Mouse (Mus musculus) intestine, embryonic 15.5 days (tissue): ENCODE measurements around the gene Hlx. TPM values are rescaled to one million over a fixed set of nuclear protein-coding genes. Genes with fewer than 3 reads are reported as not detected.

ENCODE experiments used
- ATAC-seq: fragments of 200-750 bp; cut with Nextera tagmentation; 2 replicates; pipeline ENCODE4 v1.8.0; 2017; ENCODE audit warnings: moderate TSS enrichment, moderate library complexity
- H3K27ac ChIP-seq: fragments of 300-500 bp; sonication (generic); 2 replicates; pipeline ENCODE4 v1.5.1; 2015; ENCODE audit warnings: mild to moderate bottlenecking, inconsistent platforms
- H3K27me3 ChIP-seq: fragments of 300-500 bp; sonication (generic); replicated peaks from 2 replicates; pipeline ENCODE4 v1.6.1; 2015; ENCODE audit warnings: inconsistent platforms
- H3K36me3 ChIP-seq: fragments of 300-500 bp; sonication (generic); 2 replicates; pipeline ENCODE4 v1.6.1; 2015; ENCODE audit warnings: inconsistent platforms
- H3K4me1 ChIP-seq: fragments of 300-500 bp; sonication (generic); replicated peaks from 2 replicates; pipeline ENCODE4 v1.6.1; 2015; ENCODE audit warnings: inconsistent platforms
- H3K4me2 ChIP-seq: fragments of 300-500 bp; sonication (generic); replicated peaks from 2 replicates; pipeline ENCODE4 v1.6.1; 2015; ENCODE audit warnings: mild to moderate bottlenecking, inconsistent platforms
- H3K4me3 ChIP-seq: fragments of 300-500 bp; sonication (generic); replicated peaks from 2 replicates; pipeline ENCODE4 v1.5.1; 2015; ENCODE audit warnings: inconsistent platforms
- H3K9ac ChIP-seq: fragments of 300-500 bp; sonication (generic); 2 replicates; pipeline ENCODE4 v1.6.1; 2015; ENCODE audit warnings: inconsistent platforms
- H3K9me3 ChIP-seq: fragments of 300-500 bp; sonication (generic); 2 replicates; pipeline ENCODE4 v1.6.1; 2016; ENCODE audit warnings: inconsistent platforms
- WGBS: fragments of 180-500 bp; shearing (Covaris S2); methylation state at CpG from one replicate; pipeline ENCODE4 v1.1.7; 2015; 5-methylcytosine and 5-hydroxymethylcytosine counted together
- polyA plus RNA-seq: library from polyadenylated mRNA; unstranded; fragments of >200 nt; fragmentation: Nextera tagmentation; extraction: Ambion mirVana; gene quantifications from 2 replicates; pipeline ENCODE4 v1.2.1, GENCODE M21; 2015

Gene Hlx
- polyA plus RNA-seq, 1 experiment from 2014 or later = 52.3 TPM

DNA sequence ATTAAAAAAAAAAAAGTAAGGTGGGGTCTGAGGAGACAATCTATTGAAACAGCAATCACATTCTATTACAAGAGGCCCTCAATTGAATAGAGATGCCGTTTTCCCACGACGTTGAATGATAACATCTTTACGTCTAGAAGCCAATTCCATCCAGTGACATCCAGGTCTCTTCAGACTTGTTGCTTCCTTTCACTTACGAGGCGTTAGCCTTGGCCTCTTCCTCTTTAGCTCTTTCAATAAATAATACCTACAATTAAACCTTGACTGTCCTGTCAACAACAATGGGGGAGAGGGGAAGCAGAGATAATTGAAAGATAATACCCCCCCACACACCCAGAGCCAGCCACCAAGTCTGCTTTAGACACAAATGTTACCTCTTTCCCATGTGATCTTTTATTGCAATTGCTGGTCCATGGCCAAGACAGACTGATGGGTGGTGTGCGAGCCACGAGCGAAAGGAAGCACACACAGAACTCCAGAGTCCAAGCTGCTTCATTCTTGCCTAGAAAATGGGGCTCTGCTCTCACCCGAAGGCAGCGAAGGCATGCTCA is 17.8 kb upstream of the Hlx start:
- no peak overlapping the region for H3K4me3 ChIP-seq
- H3K27ac ChIP-seq = no peak overlapping the region
- H3K27me3 ChIP-seq = no peaks in the 10 kb centered on the region
- no peaks in the 10 kb centered on the region for H3K36me3 ChIP-seq
- H3K4me1 ChIP-seq = peaks cover 4% of the 10 kb centered on the region; the same call in 1 of the 2 replicates
- no peak for ATAC-seq
- H3K4me2 ChIP-seq = no peak overlapping the region
- H3K9ac ChIP-seq = no peak overlapping the region
- H3K9me3 ChIP-seq = no peaks in the 10 kb centered on the region
- 75% methylated on average over 11 of the region's 11 CpGs for WGBS

DNA sequence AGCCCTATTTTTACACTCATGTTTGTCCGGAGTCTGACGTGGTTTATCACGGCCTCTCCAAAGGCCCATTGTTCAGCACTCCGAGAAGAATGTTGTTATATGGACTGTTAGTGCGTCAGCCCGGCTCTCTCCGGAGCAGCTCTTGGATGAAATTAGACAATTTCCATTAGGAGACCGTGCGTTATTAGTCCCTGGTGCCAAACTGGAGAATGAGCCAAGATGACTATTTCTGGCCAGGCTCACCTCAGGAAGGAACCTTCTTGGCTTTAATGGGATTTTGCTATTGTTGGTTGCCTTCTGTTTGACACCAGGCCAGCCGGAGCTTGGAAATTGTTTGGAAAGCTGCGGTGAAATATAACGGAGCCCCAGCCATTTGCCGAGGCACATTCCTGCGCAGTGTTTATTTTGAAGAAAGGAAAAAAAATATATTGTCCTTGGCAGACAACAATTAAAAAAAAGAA is 16.3 kb upstream of the Hlx start:
- H3K9me3 ChIP-seq = no peaks in the 10 kb centered on the region
- no peak overlapping the region for H3K4me2 ChIP-seq
- H3K4me3 ChIP-seq = no peak overlapping the region
- H3K36me3 ChIP-seq = no peaks in the 10 kb centered on the region
- ATAC-seq = peak; percentile 70
- WGBS = 25% methylated on average over 14 of the region's 14 CpGs
- H3K27me3 ChIP-seq = no peaks in the 10 kb centered on the region
- peak overlapping the region; percentile 72 for H3K27ac ChIP-seq
- H3K4me1 ChIP-seq = peaks cover 6% of the 10 kb centered on the region; the same call in 1 of the 2 replicates
- H3K9ac ChIP-seq = no peak overlapping the region

DNA sequence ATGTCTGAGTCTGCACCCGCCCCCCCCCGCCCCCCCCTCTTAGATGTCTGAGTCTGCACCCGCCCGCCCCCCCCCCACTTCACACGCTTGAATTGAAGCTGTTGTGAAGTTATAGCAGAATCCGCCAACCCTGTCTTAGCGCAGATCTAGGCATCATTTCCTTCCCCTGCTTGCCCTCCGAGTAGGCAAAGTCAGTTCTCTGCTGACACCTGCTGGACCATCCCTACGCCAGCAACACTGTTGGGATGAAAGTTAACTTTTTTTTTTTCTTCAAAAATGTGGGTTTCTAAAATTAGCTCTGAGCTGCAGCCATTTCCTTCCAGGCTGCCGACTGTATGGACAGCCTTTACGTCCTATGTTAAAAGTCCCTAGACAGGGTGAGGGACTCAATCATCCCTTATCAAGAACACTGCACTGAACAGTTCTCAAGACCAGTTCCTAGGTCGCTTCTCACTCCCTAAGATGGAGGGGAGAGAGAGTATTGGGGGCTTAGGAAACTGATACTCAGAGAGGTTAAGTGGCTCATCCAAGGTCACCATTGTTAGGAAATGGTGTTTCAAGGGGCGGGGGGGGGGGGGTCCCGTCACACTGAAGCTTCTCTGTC is 5.6 kb upstream of the Hlx start:
- ATAC-seq = peak; percentile 62; the same call in 1 of the 2 replicates
- WGBS = 3% methylated on average over 14 of the region's 14 CpGs
- Histone ChIP-seq H3K36me3 (no peaks in the 10 kb centered on the region), H3K27ac (no peak overlapping the region), H3K9ac (no peak overlapping the region), H3K4me3 (no peak overlapping the region), H3K4me1 (peaks cover 5% of the 10 kb centered on the region; the same call in 1 of the 2 replicates), H3K27me3 (peaks cover 9% of the 10 kb centered on the region; the same call in 1 of the 2 replicates), H3K4me2 (peak overlapping the region; percentile 28; the same call in 1 of the 2 replicates), H3K9me3 (no peaks in the 10 kb centered on the region)

DNA sequence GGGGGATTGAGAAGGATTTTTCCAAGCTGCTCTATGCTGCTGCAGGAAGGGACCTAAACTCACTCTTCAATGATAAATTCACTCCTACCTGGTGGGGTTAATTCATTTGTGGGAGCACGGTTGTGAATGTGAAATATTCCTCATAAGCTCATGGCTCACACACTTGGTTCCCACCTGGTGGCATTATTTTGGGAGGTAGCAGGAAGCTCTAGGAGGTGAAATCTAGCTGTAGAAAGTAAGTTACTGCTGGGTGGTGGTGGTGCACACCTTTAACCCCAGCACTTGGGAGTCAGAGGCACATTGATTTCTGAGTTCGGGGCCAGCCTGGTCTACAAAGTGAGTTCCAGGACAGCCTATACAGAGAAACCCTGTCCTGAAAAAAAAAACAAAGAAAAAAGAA is 4.8 kb upstream of the Hlx start:
- WGBS = 55% methylated on average over 2 of the region's 2 CpGs
- H3K4me3 ChIP-seq = no peak overlapping the region
- no peak overlapping the region for H3K4me2 ChIP-seq
- no peaks in the 10 kb centered on the region for H3K9me3 ChIP-seq
- no peak overlapping the region for H3K9ac ChIP-seq
- no peak for ATAC-seq
- H3K4me1 ChIP-seq = peaks cover 5% of the 10 kb centered on the region; the same call in 1 of the 2 replicates
- no peak overlapping the region for H3K27ac ChIP-seq
- no peaks in the 10 kb centered on the region for H3K36me3 ChIP-seq
- peaks cover 11% of the 10 kb centered on the region; the same call in 1 of the 2 replicates for H3K27me3 ChIP-seq

DNA sequence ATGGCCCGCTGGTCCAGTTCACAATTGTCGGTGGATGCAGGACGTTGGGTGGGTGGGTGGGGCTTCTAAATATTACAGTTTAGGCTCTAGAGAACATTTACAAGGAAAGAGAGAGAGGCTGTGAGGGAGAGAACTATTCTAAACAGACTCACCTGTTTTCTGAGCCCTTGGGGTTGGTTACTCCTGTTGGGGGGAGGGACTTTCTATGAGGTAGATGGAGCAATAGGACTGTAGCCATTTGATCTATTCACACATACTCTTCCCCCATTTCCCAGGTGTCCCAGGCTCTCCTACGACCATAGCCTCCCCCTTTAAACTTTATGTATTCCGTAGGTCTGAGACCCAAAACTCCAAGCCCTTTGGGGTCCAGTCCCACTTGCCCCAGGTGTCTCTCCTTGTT is 3.8 kb upstream of the Hlx start:
- peaks cover 5% of the 10 kb centered on the region; the same call in 1 of the 2 replicates for H3K4me1 ChIP-seq
- H3K4me2 ChIP-seq = no peak overlapping the region
- H3K9ac ChIP-seq = no peak overlapping the region
- no peak for ATAC-seq
- 40% methylated on average over 5 of the region's 5 CpGs for WGBS
- no peaks in the 10 kb centered on the region for H3K36me3 ChIP-seq
- H3K27ac ChIP-seq = no peak overlapping the region
- H3K27me3 ChIP-seq = peaks cover 15% of the 10 kb centered on the region; the same call in 1 of the 2 replicates
- H3K9me3 ChIP-seq = no peaks in the 10 kb centered on the region
- no peak overlapping the region for H3K4me3 ChIP-seq

DNA sequence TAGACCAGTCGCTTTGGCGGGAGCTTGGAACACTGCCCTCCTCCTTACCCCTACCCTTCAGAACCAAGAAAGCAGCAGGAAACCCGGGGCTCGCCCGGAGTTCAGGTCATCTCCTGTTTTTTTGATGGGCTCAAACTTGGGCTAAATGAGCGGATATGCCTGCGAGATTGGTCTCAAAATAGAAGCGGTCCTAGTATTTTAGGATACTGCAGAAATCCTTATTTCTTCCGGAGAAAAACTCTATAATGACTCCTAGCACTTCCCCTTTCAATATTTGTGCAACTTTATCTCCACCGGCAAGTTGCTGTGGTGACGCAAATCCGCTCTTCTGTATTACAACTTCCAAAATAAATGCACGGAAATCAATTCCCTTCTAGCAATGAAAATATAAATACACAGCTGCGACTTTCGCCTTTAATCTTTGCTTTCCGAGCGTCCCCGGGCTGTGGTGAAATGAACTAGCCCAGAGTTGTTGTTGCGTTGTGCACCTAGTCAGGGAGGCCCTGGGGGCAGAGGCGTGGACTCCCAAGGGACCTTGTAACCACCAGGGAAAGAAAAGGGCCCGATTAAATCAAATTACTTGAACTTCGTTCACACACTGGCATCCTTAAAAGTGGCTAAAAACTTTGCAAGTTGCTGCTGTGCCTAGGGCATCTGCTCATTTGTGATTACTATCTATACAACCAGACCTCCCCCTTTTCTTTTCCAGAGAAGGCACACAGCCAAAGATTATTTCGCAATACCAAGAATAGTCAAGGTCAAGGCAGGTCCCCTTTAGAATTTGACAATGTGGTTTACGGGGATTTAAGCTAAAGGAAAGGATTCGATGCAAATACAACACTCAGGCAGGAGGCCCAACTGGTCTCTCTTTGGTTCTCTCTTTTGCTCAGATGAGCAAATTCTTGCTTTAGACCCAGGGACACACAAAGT is 2.8 kb upstream of the Hlx start:
- peak overlapping the region; percentile 33 for H3K4me2 ChIP-seq
- no peaks in the 10 kb centered on the region for H3K9me3 ChIP-seq
- H3K27me3 ChIP-seq = peaks cover 15% of the 10 kb centered on the region; the same call in 1 of the 2 replicates
- H3K4me3 ChIP-seq = no peak overlapping the region
- 19% methylated on average over 25 of the region's 25 CpGs for WGBS
- H3K36me3 ChIP-seq = no peaks in the 10 kb centered on the region
- no peak overlapping the region for H3K27ac ChIP-seq
- ATAC-seq = no peak
- no peak overlapping the region for H3K9ac ChIP-seq
- H3K4me1 ChIP-seq = peaks cover 5% of the 10 kb centered on the region; the same call in 1 of the 2 replicates

DNA sequence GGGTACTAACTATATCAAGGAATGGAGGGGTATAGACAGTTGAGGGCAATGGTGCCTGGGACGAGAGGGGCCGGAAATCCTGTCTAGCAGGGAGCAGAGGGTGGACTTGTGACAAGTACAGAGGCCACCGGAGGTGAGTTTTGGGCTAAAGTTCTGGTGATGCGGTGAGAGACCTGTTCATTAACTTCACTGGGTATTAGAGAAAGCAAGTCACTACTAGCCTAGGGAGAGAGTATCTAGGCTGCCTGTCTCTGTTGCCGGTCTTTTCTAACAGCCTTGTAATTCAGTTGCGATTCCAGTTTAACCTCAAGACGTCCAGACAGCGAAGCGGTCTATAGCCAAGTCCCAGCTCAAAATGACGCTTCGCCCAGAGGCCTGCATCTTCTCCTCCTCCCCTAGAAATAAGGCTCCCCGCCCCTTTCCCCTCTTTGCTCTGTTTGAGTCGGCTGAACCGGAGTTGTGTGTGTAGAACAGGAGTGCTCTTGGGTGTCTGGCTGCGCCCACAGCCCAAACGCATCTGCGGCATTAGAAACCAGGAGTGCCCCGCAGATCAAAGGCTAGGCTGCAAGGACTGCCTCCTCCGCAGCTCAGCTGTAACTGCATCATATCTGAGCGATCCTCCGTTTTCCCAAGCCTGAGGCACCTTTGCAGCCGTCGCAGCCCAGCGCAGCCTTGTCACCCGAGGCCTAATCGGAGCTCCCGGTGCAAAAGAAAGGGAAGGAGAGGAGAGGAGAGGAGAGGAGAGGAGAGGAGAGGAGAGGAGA is 1.8 kb upstream of the Hlx start:
- H3K4me1 ChIP-seq = peaks cover 5% of the 10 kb centered on the region; the same call in 1 of the 2 replicates
- no peaks in the 10 kb centered on the region for H3K36me3 ChIP-seq
- 3% methylated on average over 27 of the region's 27 CpGs for WGBS
- peak overlapping the region; percentile 33 for H3K9ac ChIP-seq
- no peaks in the 10 kb centered on the region for H3K9me3 ChIP-seq
- peaks cover 15% of the 10 kb centered on the region; the same call in 1 of the 2 replicates for H3K27me3 ChIP-seq
- peak overlapping the region; percentile 66; the same call in 1 of the 2 replicates for H3K27ac ChIP-seq
- ATAC-seq = no peak
- peak overlapping the region; percentile 70 for H3K4me3 ChIP-seq
- H3K4me2 ChIP-seq = peak overlapping the region; percentile 82

DNA sequence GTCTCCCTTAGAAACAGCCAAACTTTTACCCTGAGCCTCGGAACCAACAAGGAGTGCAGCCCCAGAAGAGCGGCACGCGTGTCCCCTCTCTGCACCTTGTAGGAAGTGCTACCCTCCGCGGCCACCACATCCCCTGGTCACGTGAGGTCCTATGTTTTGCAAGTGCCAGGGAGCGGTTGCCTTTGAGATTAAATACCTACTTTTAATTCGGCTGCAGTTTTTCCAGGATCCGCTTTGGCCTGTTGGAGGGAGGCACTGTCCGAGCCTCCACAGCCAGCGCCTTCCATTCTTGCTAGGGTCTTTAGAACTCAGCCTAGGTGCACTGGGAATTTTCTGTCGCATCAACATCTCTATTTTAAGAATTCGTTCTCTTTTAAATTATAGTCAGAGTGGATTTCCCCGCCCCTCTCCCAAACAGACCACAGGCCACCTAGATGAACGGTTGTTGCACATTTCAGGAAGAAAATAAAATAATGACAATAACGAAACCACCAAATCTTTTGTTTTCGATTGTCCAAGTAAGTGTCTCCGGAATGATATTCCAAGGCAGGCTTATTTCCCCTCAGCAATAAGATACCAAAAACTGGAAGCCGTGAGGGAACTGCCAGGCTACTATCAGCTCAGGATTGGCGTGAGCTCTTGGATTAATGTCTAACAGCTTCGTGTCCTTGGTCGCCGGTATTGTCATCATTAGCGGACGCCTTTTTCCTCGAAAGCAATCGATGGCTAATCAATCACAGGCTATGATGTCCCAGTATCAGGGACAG is 1.1 kb upstream of the Hlx start:
- no peak overlapping the region; the same call in 1 of the 2 replicates for H3K9ac ChIP-seq
- 8% methylated on average over 28 of the region's 28 CpGs for WGBS

DNA sequence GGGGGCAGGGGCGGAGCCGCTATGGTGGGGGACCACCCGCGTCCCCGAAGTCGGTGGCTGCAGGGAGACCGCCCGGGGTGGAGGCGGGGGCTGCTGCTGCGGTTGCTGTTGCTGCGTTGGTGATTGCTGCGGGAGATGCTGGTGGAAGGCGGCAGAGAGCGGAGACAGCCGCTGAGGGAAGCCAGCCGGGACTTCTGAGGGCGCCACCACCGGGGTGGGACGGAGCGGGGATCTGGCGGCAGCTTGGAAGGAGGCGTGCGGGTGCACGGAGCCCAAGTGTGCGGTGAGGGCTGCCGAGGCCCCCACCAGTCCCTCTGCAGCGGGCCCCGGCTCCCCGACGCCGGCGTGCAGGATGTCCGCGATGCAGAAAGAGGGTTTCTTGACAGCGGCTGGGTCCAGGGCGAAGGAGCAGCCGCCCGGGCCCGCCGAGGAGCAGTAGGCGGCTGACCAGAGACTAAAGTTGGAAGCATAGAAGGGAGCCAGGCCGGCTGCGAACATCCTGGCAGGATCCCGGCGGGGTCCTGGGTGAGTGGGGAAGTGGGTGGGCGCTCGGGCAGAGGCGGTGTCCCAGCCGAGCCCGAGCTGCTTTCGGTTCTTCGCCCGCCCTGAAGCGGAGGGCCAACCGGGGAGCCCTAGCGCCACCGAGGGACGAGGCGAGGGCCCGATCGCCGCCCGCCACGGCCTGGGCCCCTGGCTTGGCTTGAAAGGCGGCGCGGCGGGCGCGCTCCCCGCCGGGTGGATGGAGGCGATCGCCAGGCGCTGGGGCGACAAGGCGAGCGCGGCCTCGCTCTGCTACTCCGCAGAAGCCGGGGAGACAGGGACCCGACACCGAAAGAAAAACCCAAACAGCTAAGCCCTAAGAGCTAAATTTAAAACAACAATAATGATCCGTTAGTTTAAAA is 524 bp downstream of the Hlx start:
- under 1% methylated on average over 84 of the region's 85 CpGs for WGBS
- peaks cover 13% of the 10 kb centered on the region; the same call in 1 of the 2 replicates for H3K27me3 ChIP-seq
- no peaks in the 10 kb centered on the region for H3K36me3 ChIP-seq
- peak; percentile 50 for ATAC-seq
- peak overlapping the region; percentile 82 for H3K4me2 ChIP-seq
- peak overlapping the region; percentile 70 for H3K4me3 ChIP-seq
- peak overlapping the region; percentile 92 for H3K9ac ChIP-seq
- H3K27ac ChIP-seq = peak overlapping the region; percentile 99
- H3K9me3 ChIP-seq = no peaks in the 10 kb centered on the region
- H3K4me1 ChIP-seq = peaks cover 14% of the 10 kb centered on the region

More for the DNA sequence above, 1.1 kb upstream of the Hlx start:
- Histone ChIP-seq H3K4me3 (peak overlapping the region; percentile 70), H3K9me3 (no peaks in the 10 kb centered on the region), H3K4me1 (peaks cover 5% of the 10 kb centered on the region; the same call in 1 of the 2 replicates), H3K27me3 (peaks cover 15% of the 10 kb centered on the region; the same call in 1 of the 2 replicates), H3K4me2 (peak overlapping the region; percentile 82), H3K27ac (0 out of 2 replicates have a peak overlapping the region, but pooled peaks have one; percentile 66), H3K36me3 (no peaks in the 10 kb centered on the region)
- ATAC-seq = no peak

DNA sequence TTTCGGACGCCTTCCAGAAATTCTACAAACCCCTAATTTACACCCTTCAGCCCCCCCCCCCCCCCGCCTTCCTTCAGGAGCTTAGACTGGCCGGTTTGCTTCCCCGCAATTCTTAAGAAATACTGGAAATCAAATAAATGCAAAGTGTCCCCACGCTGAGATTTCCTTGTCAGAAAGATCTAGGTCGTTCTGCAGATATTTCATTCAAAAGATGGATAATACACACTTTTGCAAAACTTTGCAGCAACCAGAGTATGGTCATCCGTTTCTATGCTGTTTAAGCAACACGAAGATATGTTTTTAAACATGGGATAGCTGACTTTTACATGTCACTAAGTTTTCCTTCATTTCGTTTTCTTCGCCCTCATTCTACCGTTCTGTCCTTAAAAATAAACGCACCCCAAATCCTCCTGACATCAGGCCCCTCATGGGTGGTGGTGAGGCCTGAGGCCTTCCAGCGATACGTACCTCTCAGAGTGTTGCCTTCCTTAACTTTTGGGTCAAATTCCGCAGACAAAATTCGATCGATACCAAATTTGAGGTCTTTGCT is 1.3 kb downstream of the Hlx start:
- Histone ChIP-seq H3K27ac (peak overlapping the region; percentile 99), H3K4me1 (peaks cover 22% of the 10 kb centered on the region), H3K27me3 (peaks cover 14% of the 10 kb centered on the region; the same call in 1 of the 2 replicates), H3K9ac (peak overlapping the region; percentile 92), H3K9me3 (no peaks in the 10 kb centered on the region), H3K4me3 (peak overlapping the region; percentile 70), H3K36me3 (no peaks in the 10 kb centered on the region), H3K4me2 (peak overlapping the region; percentile 82)
- ATAC-seq = no peak
- WGBS = 1% methylated on average over 18 of the region's 18 CpGs
